Mouse (Mus musculus): ENCODE measurements around the gene Iffo1.

The Iffo1 gene

GRCm38 (mm10) chr6:125193390-125193789, 48.3 kb downstream of the Iffo1 start:
- DNase-seq (ENCODE audit: low spot score), result no peak

- DNase-seq (ENCODE audit: low spot score), result no peak
These were observed 50.6 kb downstream of the Iffo1 start for GRCm38 (mm10) chr6:125195541-125196075.

- DNase-seq (ENCODE audit: low spot score), result no peak
These were observed 51.3 kb downstream of the Iffo1 start for GRCm38 (mm10) chr6:125196301-125196700.

- no peak for DNase-seq (ENCODE audit: low spot score)
These were observed 52.1 kb downstream of the Iffo1 start for GRCm38 (mm10) chr6:125197166-125197565.

GRCm38 (mm10) chr6:125210436-125210835, 65.4 kb downstream of the Iffo1 start:
- no peak for DNase-seq (ENCODE audit: low spot score)

Measured in lung, postnatal 25 days (tissue).